In genomic region chr9:15241596-15241939, GRCm38 (mm10) we compare ENCODE assay signal across 8 mouse cellular contexts. TPM values are rescaled to one million over a fixed set of nuclear protein-coding genes. Genes with fewer than 3 reads are reported as not detected.
DNase-seq lines count a peak whose midpoint lies in the region; ATAC-seq lines count a peak whose summit lies in the region.
"Had no signal": no experiment of that assay in that cellular context is flagged by ENCODE, and none has a peak within 500 bp of the region (broad histone marks: within the 10 kb centered on the region; RNA-seq: fewer than 3 reads in every experiment).

No protein-coding gene starts in this region.

- no peak overlapping the region for H3K4me2 ChIP-seq in midbrain, embryonic 15.5 days
- no peak overlapping the region for H3K4me2 ChIP-seq in lung, embryonic 16.5 days (ENCODE audit: low read depth, low read length)
- H3K4me2 ChIP-seq: hindbrain, embryonic 15.5 days had no signal

- 53% methylated on average over 9 of the region's 9 CpGs for WGBS in midbrain, embryonic 10.5 days
- WGBS in midbrain, embryonic 15.5 days, result 50% methylated on average over 9 of the region's 9 CpGs
- 34% methylated on average over 9 of the region's 9 CpGs for WGBS in lung, embryonic 16.5 days

- H3K9me3 ChIP-seq in midbrain, embryonic 10.5 days (replicated peaks), result no peaks in the 10 kb centered on the region
- H3K9me3 ChIP-seq in midbrain, embryonic 15.5 days, result no peaks in the 10 kb centered on the region
- no peaks in the 10 kb centered on the region for H3K9me3 ChIP-seq in lung, embryonic 16.5 days (ENCODE audit: control insufficient read depth, low read length)
- H3K9me3 ChIP-seq: hindbrain, embryonic 15.5 days had no signal

- H3K27ac ChIP-seq in midbrain, embryonic 10.5 days (replicated peaks), result no peak overlapping the region
- H3K27ac ChIP-seq in midbrain, embryonic 15.5 days, result no peak overlapping the region
- no peak overlapping the region for H3K27ac ChIP-seq in lung, embryonic 16.5 days (ENCODE audit: low read length)
- H3K27ac ChIP-seq: hindbrain, embryonic 15.5 days had no signal

- H3K4me3 ChIP-seq in midbrain, embryonic 10.5 days, result no peak overlapping the region
- H3K4me3 ChIP-seq in midbrain, embryonic 15.5 days, result no peak overlapping the region
- H3K4me3 ChIP-seq in lung, embryonic 16.5 days (ENCODE audit: low read length), result no peak overlapping the region
- H3K4me3 ChIP-seq: hindbrain, embryonic 15.5 days had no signal

- no peak for ATAC-seq in midbrain, embryonic 15.5 days (replicated peaks)
- ATAC-seq in lung, embryonic 16.5 days (ENCODE audit: low read depth), result peak; percentile 6; the same call in 1 of the 2 replicates

- no peak overlapping the region for H3K9ac ChIP-seq in midbrain, embryonic 15.5 days
- no peak overlapping the region for H3K9ac ChIP-seq in lung, embryonic 16.5 days (ENCODE audit: low read length)
- H3K9ac ChIP-seq: hindbrain, embryonic 15.5 days had no signal

- no peaks in the 10 kb centered on the region for H3K36me3 ChIP-seq in midbrain, embryonic 10.5 days
- no peaks in the 10 kb centered on the region for H3K36me3 ChIP-seq in midbrain, embryonic 15.5 days (replicated peaks)
- H3K36me3 ChIP-seq in lung, embryonic 16.5 days (ENCODE audit: control insufficient read depth, insufficient read depth, low read length), result no peaks in the 10 kb centered on the region
- no peaks in the 10 kb centered on the region for H3K36me3 ChIP-seq in splenic B cell, adult 2 months (ENCODE audit: control insufficient read depth, insufficient read depth, low read length, poor library complexity, severe bottlenecking)
- H3K36me3 ChIP-seq: hindbrain, embryonic 15.5 days had no signal

- DNase-seq in midbrain, embryonic 10.5 days (ENCODE audit: low spot score), result peak; percentile 55
- peak; percentile 50 to 54 for DNase-seq in adrenal gland, adult 18-20 months (ENCODE audit: low spot score in 2 of 2)
- DNase-seq in embryo, embryonic 11.5 days (ENCODE audit: low read depth, low spot score), result peak; percentile 43
- DNase-seq in kidney, adult 18-20 months, result peak; percentile 84
- DNase-seq in splenic B cell, adult 2 months (ENCODE audit: low read depth, low spot score), result peak; percentile 19

- peaks cover 29% of the 10 kb centered on the region for H3K27me3 ChIP-seq in midbrain, embryonic 10.5 days (ENCODE audit: low read depth, poor library complexity, severe bottlenecking)
- H3K27me3 ChIP-seq in midbrain, embryonic 15.5 days (replicated peaks), result no peaks in the 10 kb centered on the region
- no peaks in the 10 kb centered on the region for H3K27me3 ChIP-seq in lung, embryonic 16.5 days (ENCODE audit: control insufficient read depth, insufficient read depth, low read depth, low read length)
- no peaks in the 10 kb centered on the region for H3K27me3 ChIP-seq in splenic B cell, adult 2 months (ENCODE audit: control insufficient read depth, insufficient read depth, low read length, poor library complexity, severe bottlenecking)
- H3K27me3 ChIP-seq: hindbrain, embryonic 15.5 days had no signal

- peaks cover 15% of the 10 kb centered on the region for H3K4me1 ChIP-seq in midbrain, embryonic 10.5 days
- peaks cover 11% of the 10 kb centered on the region for H3K4me1 ChIP-seq in midbrain, embryonic 15.5 days
- peaks cover 15% of the 10 kb centered on the region for H3K4me1 ChIP-seq in lung, embryonic 16.5 days (replicated peaks; ENCODE audit: control insufficient read depth, insufficient read depth, low read length)

RNA-seq across cellular contexts. Expression of gene Vstm5, which starts 2.7 kb away (rescaled TPM):
- 0.70 and 1.3 TPM in 2 replicates for polyA plus RNA-seq in midbrain, embryonic 10.5 days (2016; fragmentation: Nextera tagmentation; extraction: Ambion mirVana)
- 22.9 and 24.8 TPM in 2 replicates for polyA plus RNA-seq in midbrain, embryonic 15.5 days (2015; fragmentation: Nextera tagmentation; extraction: Ambion mirVana)
- under 1 TPM; 0.63 to 0.74 TPM for total RNA-seq in adrenal gland, adult 18-20 months (2021)
- 0.84 and 1.1 TPM in 2 replicates for polyA plus RNA-seq in lung, embryonic 16.5 days (2015; fragmentation: Nextera tagmentation; extraction: Ambion mirVana)

RNA-seq across cellular contexts. Expression of gene Med17, which starts 38.2 kb away (rescaled TPM):
- polyA plus RNA-seq in midbrain, embryonic 10.5 days (2016; fragmentation: Nextera tagmentation; extraction: Ambion mirVana), result 38.4 and 42.4 TPM in 2 replicates
- 30.8 and 36.1 TPM in 2 replicates for polyA plus RNA-seq in midbrain, embryonic 15.5 days (2015; fragmentation: Nextera tagmentation; extraction: Ambion mirVana)
- 10 to 100 TPM; 29.6 to 33.0 TPM for total RNA-seq in adrenal gland, adult 18-20 months (2021)
- polyA plus RNA-seq in lung, embryonic 16.5 days (2015; fragmentation: Nextera tagmentation; extraction: Ambion mirVana), result 30.9 and 34.4 TPM in 2 replicates

Comparison
In these comparisons a context has a peak if more than half of its experiments do, and no peak if none do; other contexts are left out.
1. RNA of gene Vstm5, which starts 2.7 kb away (polyA plus RNA-seq): 22.9 to 24.8 TPM in midbrain, embryonic 15.5 days; 0.84 to 1.1 TPM in lung, embryonic 16.5 days and 0.70 to 1.3 TPM in midbrain, embryonic 10.5 days; every median in the first group is over 10 times any median in the second.
2. DNase-seq: peak in every context shown above with its lines; median percentile 84 in kidney, adult 18-20 months; 55 in midbrain, embryonic 10.5 days; 52 in adrenal gland, adult 18-20 months; 43 in embryo, embryonic 11.5 days; 19 in splenic B cell, adult 2 months.